Mouse (Mus musculus) kidney, postnatal 36 days (tissue): ENCODE results near the gene Xirp2.
"Not testable (repeated sequence)": the region's sequence is repeated elsewhere in the genome, so short reads cannot be mapped to it uniquely, and the experiment has no call there.

Experiments used
- DNase-seq, 2 experiments: peaks; one replicate each; pipeline ENCODE4 v3.0.0; 2021 to 2022; ENCODE audit warnings: mixed read lengths in 2 of 2

The Xirp2 gene

DNA sequence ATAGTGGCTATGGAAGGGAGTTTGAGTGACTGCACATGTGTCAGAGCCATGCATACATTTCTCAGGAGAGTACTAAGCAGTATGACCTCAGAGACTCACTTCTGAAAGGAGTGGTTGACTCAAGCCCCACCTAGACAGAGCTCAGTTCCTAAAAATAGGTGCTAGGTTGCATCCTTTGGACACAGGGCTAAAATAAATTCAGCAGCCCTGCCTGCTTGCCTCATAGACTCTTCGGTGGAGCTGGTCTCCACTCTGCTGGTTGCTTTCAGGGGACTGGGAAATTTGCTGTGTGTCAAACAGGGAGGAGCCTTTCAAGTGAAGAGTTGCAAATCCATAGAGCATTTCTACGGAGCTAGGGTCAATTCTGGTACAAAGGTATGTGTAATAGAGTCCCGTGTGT lies at the start of gene Xirp2:
Xirp2 (plus strand) TSS at position 223 of the 400 bp plus-strand sequence.
- DNase-seq = no peak

DNA sequence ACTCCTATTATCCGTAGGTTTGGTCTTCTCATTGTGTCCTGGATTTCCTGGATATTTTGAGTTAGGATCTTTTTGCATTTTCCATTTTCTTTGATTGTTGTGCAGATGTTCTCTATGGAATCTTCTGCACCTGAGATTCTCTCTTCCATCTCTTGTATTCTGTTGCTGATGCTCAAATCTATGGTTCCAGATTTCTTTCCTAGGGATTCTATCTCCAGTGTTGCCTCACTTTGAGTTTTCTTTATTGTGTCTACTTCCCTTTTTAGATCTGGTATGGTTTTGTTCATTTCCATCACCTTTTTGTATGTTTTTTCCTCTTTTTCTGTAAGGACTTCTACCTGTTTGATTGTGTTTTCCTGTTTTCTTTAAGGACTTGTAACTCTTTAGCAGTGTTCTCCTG lies 32.4 kb upstream of the Xirp2 start, which contains the start of gene Gm21830:
Gm21830 (plus strand) TSS at position 301 of the 400 bp plus-strand sequence.
- DNase-seq = not testable (repeated sequence)

DNA sequence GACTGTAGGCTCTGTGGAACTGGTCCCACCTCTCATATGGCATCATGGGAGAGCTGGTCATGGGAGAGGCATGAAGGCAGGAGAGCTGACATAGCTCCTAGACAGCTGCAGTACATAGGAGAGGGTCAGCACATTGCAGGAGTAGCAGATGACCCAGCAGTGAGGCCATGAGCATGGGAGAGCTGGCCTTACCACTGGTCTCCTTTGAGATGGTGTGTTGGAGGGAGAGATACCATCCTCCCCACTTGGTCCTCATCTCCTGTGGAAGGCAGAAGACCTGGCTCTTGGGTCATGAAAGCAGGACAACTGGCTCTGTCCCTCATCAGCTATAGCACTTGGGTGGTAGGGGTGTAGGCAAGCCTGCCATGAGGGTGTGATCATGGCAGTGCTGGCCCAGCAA lies 24.9 kb upstream of the Xirp2 start:
- DNase-seq = no peak

DNA sequence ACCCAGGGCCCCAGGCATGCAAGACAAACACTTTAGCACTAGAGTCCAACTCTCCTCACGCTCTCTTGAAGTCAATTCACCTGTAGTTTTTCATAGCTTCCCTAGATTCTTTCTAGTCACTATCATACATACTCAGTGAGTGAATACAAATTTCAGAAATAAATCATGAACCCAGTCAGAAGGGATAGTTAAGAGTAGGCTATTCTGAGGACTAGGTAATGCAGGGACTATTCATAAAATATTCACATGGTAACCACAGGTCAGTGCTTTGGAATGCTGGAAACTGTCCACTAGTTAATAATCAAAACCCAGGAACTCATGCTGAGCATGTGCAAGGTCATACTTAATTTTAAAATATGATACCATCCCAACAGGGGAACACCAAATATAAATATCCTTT lies 23.0 kb upstream of the Xirp2 start:
- DNase-seq = no peak

DNA sequence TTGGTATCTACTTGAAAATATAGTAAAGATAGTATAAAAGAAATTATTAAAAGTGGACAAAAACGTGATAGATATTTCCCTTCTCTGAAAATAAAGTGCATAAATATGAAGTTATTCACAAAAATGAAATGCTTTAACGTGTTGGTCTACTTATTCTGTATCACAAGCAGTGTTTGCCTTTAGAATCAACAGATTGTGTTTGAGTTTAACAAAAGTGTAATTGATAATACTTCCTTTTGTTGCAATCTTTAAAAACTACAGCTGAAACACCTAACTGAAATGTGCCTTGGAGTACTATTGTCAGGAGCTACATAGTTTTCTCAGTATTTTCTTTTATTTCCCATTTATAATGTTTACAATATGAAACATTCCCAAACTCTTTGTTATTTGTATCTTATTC lies 12.7 kb upstream of the Xirp2 start, which contains the start of gene Gm26727:
Gm26727 (minus strand) TSS at position 101 of the 400 bp plus-strand sequence.
- no peak for DNase-seq

DNA sequence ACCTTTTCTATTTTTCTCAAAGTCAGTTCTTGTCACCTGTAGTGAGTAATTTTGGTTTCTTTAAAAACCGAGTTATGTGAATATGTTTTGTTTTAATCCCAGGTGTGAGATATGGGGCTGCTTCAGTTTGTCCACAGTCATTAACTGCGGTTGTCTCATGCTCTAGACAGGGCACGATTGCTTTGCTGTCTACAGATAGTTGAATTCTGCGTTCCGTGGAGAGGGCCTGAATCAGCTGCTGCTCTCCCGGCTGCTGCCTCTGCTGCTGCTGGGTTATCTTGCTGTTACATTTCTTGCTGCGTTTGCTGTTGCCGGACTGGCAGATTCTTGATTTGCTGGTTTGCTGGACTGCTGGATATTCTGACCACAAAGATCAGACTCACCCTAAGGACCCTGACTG lies 7.5 kb upstream of the Xirp2 start:
- no peak for DNase-seq

DNA sequence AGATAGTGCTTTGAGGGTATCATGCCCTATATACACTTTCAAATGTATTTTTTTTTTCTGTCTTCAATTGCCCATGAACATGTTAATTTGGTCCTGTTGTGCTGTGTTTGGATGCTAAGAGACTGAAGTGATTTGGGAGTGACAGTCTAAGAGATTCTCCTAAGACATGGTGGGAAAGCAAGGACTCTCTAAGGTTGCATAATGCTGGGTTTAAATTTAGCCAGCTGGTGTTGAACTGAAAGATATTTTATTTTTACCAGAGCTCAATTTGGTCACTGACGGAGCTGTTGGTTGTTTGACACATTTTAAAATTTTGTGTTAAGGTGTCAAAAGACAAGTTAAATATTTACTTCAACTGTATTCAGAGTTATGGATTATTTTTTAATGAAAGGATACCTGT lies 970 bp downstream of the Xirp2 start:
- no peak for DNase-seq

DNA sequence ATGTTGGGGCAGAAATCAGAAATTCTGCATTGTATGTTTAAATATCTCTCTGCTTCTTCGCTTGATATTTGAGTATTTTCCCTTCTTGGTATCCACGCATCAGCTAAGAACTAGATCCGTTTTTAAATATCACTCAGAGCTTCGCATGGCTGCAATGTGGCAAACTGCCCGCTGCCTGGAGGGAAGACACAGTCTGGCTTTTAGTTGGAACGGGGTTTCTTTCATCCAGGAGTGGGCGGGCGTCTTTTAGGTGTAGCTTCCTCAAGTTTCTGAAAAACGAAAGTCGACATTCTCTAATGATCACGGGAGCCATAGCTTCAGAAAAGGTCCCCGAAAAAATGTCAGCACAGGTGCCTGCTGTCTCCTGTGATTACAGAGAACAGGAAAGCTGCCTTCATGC lies 1.4 kb downstream of the Xirp2 start:
- peak in 1 of 2 experiments; percentile 14 for DNase-seq

DNA sequence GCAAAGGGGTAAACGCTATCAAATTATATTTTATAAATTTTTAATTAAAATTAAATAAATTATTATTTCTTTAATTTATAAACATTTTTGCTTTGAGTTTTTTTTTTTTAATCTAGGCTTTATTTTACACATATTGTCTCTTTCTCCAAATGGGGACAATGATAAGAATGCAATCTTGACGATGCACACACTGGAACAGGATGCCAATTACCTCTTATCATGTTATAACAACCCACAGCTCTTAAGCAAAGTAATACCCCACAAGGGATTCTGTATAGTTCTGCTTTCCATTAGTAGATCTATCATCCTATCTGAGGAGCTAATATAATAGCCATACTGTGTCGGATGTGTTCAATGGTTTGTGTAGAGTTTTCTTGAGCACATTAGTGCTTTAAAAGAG lies 15.1 kb downstream of the Xirp2 start:
- DNase-seq = no peak

DNA sequence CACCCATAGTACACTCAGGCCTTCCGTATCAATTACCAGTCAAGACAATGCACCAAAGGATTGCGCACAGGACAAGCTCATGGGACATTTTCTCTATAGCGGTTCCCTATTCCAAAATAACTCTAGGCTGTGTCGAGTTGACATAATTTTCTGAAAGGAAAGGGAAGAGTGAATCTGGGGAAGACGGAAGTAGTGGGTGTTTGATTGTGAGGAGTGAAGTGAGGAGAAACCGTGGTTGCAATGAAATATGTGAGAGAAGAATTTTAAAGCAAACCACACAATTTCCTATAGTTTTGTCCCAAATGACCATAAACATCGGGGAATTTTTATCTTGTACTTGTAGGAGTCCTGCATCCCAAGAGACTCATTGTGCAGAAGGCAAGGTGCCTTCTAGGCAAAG lies 21.2 kb downstream of the Xirp2 start:
- no peak for DNase-seq

DNA sequence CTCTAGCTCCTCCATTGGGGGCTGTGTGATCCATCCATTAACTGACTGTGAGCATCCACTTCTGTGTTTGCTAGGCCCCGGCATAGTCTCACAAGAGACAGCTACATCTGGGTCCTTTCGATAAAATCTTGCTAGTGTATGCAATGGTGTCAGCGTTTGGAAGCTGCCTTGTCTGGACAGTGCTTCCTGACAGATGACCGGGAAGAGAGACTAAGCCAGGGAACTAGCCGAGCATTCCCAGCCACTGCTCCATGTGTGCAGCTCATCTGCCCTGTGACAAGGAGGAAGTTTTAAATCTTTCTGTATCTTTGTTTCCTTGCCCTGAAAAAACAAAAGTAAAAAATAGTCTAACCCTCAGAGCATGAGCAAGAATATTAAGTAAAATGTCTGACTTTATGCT lies 24.2 kb downstream of the Xirp2 start:
- DNase-seq = peak; percentile 7 to 10

DNA sequence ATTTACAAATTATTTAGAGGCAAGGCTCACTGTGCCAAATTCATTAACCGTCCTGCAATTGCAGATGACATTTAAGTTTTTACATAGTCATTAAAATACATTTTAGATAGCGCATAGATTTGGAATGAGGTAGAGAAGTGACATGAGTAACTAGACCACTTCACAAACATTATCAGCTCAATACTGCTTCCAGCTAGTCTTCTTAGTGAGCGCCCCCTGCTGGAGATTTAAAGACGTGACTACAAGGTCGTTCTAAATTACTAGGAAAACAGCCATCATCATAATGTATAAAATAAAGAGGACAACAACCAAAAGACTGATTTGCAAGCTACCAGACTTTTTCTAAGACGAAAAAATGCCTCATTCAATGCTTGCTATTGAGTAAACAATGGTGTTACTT lies 32.0 kb downstream of the Xirp2 start:
- DNase-seq = peak; percentile 50 to 82

DNA sequence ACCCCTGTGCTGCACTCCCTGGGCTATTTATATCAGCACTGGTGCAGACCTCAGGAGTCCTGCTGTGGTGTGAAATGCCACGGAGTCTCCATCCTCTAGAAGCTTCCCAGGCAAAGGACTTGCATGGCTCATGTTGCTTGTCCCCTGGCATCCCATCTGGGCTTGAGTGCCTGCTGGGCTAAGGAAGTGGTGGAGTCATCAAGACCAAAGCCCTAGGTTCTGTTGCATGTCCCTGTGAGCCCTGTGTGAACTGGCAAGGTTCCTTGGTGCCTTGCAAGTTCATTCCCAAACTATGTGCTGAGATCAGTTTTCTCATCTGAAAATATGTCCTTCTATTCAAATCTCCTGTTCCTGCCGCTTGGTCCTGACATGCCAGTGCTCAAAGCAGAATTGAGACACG lies 35.2 kb downstream of the Xirp2 start:
- DNase-seq = no peak

DNA sequence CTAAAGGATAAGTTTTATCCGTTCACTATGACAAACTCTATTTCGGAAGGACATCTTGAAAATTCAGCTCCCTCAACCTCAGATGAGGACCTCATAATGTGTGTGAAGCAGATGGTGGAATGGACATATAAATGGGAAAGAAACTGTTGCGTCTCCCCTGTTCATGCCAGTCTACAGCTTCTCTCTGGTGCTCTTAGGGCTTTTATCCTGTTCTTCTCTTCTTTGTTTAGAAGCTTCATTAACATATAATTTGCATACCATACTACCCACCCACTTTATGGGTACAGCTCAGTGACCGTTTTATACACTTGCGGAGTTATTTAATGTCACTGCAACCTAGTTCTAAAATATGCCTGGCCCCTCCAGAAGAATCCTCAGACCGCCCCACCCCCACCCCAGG lies 40.9 kb downstream of the Xirp2 start:
- DNase-seq = no peak

DNA sequence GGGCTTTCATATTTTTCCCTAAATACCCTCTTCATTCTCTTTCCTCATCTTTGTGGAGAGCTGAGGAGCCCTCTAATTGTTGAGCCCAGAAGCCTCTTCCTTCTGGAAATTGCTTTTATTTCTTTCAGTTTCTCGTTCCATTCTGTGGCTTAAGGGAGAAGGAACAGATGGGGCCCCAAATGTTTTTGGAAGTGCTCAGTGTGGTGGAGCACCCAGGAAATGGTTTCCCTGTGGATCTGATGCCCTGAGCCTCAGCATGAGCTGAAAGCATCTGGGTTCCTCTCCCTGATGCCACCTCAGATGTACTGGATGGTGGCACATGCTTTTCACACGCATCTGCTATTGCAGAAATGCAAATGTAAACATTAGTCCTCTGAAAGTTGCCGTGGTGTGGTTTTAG lies 41.4 kb downstream of the Xirp2 start:
- DNase-seq = no peak

DNA sequence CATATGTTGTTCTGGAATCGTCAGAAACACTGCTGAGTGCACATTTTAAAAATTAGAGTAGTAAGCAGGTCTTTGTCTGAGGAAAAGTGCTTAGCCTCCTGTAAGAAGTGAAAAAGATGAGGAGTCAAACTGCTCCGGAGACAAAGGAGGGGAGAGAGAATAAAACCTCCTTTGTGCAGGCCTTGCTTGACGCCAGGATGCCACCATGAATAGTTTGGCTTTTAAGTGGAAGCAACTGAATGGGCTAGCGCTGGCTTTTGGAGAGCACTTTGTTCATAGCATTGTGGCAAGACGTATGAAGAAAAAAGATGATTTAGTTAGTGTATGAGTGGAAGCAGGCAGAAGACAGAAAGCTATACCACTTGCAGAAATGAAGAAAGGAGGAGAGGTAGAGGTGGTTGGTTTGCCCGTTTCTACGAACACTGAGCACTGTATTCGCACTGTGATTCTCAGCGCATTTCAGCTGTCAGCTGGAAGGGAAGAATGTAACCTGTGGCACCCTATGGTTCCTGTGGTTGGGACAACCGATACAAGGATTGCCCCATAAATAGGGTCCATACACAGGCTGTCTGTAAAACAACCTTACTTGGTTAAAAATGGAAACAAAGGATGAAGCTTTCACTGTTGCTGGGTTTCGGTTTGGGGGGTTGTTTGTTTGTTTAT lies 42.8 kb downstream of the Xirp2 start:
- DNase-seq = no peak

DNA sequence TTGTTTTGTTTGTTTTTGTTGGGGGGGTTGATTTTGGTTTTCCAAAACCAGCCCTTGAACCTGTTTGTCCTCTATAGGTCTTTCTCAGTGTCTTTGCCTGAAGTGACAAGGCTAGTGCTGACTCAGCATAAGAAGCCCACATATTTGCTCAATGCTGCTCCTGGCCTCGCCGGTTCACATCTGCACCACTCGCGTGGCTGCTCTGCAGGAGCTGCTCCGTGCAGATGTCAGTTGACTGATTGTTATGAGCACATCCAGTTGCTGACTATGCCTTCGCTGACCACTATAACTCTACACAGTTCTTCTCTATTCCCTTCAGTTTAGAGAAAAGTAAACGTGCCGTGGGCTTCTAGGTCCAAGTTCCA lies 43.3 kb downstream of the Xirp2 start:
- DNase-seq = no peak

DNA sequence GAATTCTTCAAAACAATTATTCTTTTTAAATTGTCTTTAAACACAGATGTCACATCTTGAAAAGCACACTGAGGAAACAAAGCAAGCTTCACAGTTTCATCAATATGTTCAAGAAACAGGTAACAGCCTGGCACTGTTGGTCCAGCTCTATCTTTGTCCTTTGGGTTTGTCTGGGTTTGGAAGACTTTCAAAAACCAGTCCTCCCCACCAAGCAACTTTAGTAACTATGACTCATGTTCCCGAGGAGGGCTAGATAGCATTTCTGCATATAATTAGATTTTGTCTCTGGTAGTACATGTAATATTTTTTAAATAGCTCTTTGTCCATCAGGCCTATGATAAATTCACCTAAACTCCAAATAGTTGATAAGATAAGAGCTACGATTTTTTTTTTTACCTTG lies 59.7 kb downstream of the Xirp2 start:
- DNase-seq = no peak

DNA sequence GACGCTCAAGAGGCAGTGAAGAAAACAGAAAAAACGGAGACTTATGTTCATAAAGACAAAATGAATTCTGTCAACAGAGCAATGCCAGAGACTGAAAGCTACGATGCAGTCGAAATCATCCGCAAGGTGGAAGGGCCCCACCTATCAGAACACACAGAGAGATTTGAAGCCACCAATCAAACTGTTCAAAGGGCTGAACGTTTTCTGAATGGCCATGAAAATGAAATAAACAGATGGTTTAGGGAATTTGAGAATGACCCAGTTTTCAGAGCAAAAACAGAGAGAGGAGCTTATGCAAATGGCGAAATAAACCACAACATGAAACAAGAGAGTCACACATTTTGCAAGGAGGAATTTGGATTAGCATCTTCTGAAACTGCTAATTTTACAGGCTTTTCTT lies 70.6 kb downstream of the Xirp2 start:
- no peak for DNase-seq

DNA sequence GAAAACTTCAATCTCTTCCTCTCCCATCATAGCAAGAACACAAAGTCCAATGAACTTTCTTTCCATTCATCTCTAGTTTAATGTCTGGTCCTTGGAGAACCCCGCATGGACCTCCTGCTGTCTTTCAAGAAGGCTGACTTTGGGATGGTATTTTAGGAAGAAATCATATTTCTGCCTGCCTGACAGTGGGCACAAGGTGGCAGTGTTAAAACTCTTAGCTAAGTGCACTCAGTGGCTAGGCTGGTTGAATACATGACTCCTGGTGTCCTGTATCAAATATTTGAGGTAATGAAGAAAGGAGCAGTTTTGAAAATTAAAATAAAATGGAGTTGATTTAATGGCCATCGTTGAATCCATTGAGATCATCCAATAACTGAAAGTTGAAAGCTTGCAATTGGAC lies 89.5 kb downstream of the Xirp2 start:
- DNase-seq = no peak

DNA sequence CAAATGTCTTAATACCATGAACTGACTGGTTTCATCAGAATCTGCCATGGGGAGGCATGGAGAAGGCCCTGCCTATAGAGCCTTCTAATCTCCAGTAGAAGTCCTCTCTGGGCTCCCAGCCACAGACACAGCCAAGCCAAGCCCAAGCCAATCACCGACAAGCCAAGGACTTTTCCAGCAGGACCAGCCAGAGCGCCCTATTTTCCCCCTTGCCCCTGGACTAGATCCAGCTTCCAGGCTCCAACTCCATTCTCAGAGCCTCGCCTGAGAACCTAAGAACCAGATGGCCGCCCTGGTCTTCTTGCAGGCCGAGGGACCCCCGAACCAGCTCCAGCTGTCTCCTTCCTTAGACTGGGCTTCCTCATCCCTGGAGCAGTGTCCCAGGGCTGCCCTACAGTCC lies 93.6 kb downstream of the Xirp2 start:
- no peak for DNase-seq

DNA sequence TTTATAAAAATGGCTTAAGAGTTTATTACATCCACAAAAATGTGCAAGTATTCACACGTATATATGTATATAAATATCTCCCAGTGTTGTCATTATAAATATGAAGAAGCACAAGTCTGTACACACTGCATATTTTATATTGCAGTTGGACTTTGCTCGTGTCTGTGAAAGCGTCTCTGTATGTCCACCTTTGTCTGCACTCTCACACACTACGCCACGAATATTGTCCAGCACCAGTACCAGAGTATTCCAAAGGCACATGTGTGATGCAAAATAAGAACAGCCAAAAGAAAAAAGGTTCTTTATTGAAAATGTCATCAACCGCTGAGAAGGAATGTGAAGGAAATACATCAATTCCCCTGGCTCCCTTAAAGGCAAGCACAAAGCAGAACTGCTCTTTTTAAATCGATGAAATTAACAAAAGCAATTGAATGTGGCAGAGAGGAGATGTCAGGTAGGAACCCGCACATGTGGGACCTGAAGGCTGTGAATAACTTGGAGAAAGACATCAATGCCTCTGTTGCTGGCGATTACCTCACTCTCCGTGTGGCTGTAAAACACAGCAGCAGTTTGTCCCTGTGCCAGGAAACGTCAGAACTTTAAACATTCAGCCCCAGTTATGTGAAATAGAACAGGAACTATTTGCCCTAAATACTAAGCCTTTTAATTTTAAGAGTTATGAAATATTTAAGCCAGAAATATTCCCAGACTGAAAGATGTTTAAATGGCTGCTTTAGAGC lies 96.3 kb downstream of the Xirp2 start:
- DNase-seq = no peak

DNA sequence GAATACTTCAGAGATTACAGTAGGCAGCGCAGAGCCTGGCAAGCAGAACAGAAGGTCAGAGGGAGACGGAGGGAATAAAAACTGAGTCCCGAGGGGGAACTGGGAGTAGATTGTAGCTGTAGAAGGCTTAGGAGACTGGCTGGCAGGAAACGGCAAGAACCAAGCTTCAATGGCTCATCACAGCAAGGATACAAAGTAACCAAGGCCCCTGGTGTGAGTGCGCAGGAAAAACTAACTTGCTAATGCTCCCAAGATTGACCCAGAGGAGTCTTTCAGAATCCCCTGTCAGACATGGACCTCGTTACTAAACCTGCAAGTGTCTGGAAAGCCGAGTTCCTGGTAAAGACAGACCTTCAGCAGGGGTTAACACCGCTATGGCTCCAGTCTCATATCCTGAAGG lies 98.6 kb downstream of the Xirp2 start:
- no peak for DNase-seq

DNA sequence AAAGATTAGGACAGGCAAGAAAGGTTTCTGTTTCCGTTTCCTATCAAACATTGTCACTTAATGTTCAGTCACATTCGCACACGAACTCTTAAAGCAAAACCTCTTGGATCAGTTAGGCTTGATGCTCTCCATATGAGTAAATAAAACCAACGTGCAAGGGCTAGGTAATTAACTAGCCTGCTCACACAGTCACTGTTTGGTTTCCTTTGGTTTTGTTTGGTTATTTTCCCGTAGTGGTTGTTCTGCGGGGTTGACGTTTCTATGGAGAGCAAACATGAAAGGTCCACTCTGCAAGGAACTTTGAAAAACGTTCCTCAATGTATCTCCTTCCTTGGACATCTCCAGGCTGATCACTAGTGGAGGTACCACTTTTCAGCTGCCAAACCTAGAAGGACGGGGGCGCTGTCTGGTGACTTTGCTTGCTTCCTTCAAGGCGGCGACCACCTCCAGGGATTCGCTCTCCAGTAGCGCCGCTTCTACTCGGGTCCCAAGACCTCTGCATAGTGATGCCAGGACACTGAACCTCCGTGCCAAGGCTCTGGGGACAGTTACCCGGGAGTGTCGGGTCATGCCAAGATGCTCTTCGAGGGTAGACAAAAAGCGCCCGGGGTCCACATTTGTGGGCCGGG lies 119.2 kb downstream of the Xirp2 start:
- peak in 1 of 2 experiments; percentile 2 for DNase-seq
